Mouse (Mus musculus): Measurements from ENCODE around the gene St6galnac5. TPM values are rescaled to one million over a fixed set of nuclear protein-coding genes. Genes with fewer than 3 reads are reported as not detected.
A peak's percentile ranks its signal among the peaks of the same experiment; 100 is the strongest.

The St6galnac5 gene
- not detected for total RNA-seq (2021)

- intact Hi-C loops (cut with DNase I) = no loop called here
- no peak for DNase-seq
Observed at GRCm38 (mm10) chr3:152981988-152982387, at the start of gene St6galnac5. Gene St6galnac5 (minus strand): TSS chr3:152982246.

DNA sequence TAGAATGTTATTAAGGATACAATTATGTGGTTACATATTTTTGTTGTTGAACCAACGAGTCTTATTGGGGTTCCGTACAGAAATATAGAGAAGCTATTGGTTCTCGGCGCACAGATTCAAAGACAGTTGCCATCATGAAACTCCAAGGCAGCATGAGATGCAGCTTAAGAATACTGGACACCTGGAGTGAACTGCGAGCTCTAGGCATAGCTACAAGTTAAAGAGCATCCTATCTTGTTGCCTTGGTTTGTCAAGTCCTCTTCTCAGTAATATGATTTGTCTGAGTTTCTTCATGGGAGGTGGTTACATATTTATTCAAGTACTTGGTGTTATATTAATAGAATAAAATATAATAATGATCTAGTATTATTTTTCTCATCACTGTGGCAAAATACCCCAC is 48.7 kb upstream of the St6galnac5 start:
- DNase-seq = no peak
- intact Hi-C loops (cut with DNase I) = no loop called here

GRCm38 (mm10) chr3:153024016-153024415 is 42.0 kb upstream of the St6galnac5 start:
- intact Hi-C loops (cut with DNase I) = no loop called here
- no peak for DNase-seq

DNA sequence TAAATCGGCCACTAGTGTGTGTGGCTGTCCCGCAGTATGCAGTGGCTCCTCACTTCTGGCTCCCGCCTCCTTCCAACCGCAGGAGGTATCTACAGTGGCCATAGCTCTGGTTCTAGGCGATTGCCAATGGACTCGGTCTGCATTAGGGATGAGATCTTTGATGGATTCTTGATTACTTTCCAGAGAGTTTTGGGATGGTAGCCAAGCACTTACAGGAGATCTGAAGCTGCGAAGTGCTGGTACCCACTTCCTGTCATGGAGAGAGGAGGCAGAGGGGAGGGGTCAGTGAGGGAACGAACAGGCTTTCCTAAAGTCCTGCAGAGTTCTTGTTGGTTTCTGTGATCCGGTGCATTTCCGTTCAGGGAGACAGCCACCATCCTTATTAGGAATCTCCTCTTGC is 36.0 kb upstream of the St6galnac5 start:
- intact Hi-C loops (cut with DNase I) = no loop called here

GRCm38 (mm10) chr3:153016355-153016754 is 34.3 kb upstream of the St6galnac5 start:
- intact Hi-C loops (cut with DNase I) = no loop called here
- DNase-seq = no peak

More for the DNA sequence above, 36.0 kb upstream of the St6galnac5 start:
- DNase-seq = no peak

GRCm38 (mm10) chr3:153006893-153007292 is 24.8 kb upstream of the St6galnac5 start:
- intact Hi-C loops (cut with DNase I) = no loop called here
- DNase-seq = no peak

DNA sequence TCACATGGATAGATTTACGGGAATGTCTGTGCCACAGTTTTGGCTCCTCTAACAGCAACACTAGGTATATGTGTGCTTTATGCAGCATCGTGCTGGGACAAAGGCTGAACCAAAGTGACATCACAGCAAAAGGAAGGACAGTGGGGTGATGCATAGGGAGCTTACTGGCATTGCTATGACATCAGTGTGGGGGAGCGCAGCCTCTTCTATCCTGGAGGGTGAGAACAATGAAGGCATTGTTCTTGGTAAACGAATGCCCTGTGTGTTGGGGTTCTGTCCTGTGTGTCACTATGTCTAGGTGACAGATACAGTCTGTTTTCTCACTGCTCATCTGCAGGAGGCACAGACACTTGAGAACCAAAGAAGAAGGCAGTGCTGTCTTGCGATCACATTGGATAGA is 16.9 kb upstream of the St6galnac5 start:
- intact Hi-C loops (cut with DNase I) = no loop called here
- no peak for DNase-seq

GRCm38 (mm10) chr3:152998106-152998505 is 16.1 kb upstream of the St6galnac5 start:
- DNase-seq = no peak
- intact Hi-C loops (cut with DNase I) = no loop called here

DNA sequence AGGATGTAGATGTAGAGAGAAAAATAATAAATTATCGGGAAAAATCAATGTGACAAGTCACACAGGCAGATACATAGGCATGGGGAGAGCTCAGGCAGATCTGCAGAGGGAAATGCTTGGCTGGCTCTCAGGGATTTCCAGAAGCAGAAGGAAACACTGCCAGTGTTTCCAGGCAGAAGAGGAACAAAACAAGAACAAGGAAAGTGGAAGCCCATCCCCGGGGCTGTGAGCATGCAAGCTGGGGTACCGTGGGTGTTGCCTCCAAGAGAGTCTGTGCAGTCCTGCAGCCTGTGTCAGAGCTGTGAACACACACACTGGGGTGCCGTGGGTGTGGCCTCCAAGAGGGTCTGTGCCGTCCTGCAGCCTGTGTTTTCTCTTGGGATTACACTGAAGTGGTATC is 11.6 kb upstream of the St6galnac5 start:
- no peak for DNase-seq
- intact Hi-C loops (cut with DNase I) = no loop called here

DNA sequence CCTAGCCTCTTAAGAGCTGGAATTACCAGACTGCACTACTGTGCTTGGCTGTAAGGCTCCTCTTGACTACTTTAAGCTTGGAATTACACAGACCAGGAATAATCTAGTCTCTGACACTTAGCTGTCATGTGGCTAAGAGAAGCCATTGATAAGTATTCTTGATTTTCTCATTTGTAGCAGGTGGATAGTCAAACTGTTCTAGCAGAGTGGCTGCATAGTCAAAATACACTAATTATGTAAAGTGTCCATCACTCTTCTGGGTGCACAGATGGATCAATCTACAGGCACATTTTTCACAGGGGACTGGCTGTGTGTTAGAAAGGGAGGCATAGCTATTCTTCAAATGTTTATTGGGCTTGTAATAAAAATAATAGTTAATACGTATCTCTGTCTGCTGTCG is 8.7 kb upstream of the St6galnac5 start:
- no peak for DNase-seq
- intact Hi-C loops (cut with DNase I) = no loop called here

DNA sequence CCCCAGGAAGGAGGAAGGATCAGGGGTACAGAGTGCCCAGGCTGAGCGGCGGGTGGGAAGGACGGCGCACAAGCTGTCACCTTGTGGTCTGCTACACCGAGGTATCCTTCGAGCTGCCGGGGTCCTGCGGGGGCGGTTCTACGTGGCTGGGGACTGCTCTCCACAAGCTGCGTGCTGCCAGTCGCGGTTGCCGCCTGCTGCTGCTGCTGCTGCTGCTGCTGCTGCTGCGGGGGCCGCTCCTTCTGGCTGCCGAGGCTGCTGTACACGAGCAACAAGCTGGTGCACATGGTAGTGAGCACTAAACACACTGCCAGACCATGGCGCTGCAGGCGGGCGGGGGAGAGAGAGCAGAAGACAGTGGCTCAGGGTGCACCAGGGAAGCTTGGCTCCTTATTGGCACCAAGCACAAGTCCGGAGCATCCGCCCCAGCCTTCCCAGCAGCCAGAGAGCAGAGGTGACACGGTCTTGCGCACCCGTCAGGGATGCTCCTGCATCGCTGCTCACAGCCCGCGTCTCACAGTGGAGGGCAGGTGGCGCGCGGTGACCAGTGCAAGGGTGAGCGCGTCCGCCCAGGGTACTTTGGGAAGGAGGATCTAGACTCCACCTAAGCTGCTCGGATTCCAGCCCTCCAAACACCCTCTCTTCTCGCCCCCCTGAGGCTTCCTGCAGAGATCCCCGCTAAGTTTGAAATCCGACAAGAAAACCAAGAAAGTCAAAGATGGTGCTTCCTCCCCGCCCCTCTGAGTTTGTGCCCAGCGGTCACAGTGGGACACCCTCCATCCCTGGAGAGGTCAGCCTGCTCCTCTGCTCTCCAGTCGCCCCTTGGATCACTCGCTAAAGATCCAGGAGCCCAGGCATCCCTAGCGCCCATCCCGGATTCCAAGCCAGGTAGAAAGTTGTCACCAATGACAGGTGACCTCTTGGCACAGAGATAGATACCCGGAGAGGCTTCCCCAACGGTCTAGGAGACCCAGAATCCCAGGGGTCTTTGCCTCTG is 770 bp downstream of the St6galnac5 start:
- intact Hi-C loops (cut with DNase I) = no loop called here
- no peak for DNase-seq

DNA sequence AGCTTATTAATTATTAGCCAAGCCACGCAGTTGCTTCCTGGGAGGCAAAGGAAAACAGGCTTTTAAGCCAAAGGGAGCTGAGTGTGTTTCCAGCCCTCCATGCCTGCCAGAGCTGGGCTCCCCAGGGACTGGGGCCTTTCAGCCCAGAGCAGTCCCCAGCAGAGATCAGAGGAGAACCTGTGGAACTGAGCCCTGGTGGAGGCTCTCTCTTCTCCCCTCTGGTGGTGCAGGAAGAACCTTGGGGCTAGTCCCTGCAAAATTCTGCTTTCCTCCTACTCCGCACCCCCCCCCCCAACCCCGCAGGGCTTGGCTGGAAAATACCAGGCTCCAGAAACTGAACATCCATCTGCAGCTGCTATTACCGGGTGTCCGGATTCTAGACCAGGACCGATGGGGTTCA is 1.6 kb downstream of the St6galnac5 start:
- no peak for DNase-seq
- intact Hi-C loops (cut with DNase I) = no loop called here

- intact Hi-C loops (cut with DNase I) = no loop called here
Observed at GRCm38 (mm10) chr3:152979481-152980092, 2.5 kb downstream of the St6galnac5 start.

DNA sequence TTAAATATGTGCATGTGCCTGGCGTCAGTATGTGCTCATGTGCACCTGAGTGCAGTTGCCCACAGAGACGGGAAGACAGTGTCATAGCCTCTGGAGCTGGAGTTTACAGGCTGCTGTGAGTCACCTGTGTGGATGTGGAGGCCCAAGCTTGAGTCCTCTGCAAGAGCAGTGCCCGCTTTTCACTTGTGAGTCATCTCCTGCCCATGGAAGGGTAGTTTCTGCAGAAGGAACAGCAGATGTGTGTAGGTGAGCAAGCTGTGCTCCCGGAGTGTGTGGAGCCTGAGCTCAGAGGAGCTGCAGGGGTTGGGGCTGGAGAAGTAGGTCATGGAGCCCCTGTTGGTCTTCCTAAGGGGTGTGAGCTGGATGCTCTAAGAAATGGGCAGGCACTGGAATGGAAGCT is 10.7 kb downstream of the St6galnac5 start:
- intact Hi-C loops (cut with DNase I) = no loop called here
- no peak for DNase-seq

More at GRCm38 (mm10) chr3:152979481-152980092, 2.5 kb downstream of the St6galnac5 start:
- no peak for DNase-seq

DNA sequence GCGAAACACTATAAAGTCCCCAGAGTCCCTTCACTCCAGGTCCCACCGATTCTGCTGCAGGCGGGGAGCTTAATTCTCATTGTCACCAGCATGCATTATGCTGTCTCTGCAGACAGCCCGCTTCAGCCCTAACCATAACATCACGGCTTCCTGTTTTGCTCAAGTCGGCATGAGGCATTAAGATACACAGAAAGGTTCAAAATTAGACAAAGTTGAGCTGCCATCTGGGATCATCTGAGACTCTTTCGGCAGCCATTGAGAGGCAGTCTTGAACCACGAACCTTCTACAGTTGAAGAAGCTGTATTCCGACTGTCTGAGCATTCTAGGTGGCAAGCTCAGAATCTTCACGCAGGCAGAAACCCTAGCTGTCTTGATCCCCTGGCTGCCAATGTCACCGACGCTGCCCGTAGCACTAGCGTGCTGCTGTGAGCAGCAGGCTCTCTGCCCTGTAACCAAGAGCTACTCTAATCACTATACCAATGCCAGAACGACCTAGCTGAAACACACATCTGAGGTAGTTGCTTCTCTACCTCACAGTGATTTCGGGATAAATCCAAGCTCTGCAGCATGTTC is 12.2 kb downstream of the St6galnac5 start:
- intact Hi-C loops (cut with DNase I) = no loop called here
- DNase-seq = no peak

GRCm38 (mm10) chr3:152961855-152962376 is 20.1 kb downstream of the St6galnac5 start:
- no peak for DNase-seq
- intact Hi-C loops (cut with DNase I) = no loop called here

DNA sequence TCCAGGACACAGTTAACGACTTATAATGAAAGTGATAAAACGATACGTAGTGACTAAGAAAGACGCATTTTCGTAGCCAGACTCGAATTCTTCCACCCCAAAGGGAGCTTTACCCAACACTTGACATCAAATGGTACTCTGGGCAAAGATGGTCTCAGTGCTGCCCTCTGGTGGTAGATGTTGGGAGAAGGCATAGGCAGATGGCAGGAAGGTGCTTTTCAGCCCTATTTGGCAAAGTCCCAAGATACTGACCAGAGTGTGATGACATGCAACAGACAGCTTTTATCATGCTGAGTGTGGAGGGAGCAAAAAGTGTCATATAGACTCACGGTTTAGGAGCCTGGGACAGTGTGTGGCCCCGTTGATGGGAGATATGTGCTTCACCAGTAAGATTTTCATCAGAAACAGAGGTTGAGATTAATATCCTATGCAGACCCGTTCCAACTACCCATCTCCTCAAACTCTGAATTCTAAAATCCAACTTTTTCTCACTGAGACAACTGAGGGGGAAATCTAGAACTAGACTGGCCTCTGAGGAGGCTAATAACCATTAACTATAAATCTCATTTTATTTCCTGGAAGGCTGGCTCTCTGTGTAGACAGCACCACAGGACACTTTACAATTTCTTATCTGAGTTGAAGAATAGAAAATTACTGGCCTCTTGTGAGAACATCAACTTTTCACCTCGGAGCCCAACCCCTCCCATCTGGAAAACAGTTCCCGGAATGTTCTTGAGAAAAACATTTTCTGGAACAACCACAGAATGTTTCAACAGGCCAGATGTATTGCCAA is 23.5 kb downstream of the St6galnac5 start:
- intact Hi-C loops (cut with DNase I) = loop anchor here (2.0 kb wide), 1 partner anchor 174 kb away; no protein-coding TSS in a partner anchor
- peak; percentile 24 to 48 for DNase-seq

- DNase-seq = no peak
- intact Hi-C loops (cut with DNase I) = no loop called here
Observed at GRCm38 (mm10) chr3:152956771-152957170, 25.3 kb downstream of the St6galnac5 start.

DNA sequence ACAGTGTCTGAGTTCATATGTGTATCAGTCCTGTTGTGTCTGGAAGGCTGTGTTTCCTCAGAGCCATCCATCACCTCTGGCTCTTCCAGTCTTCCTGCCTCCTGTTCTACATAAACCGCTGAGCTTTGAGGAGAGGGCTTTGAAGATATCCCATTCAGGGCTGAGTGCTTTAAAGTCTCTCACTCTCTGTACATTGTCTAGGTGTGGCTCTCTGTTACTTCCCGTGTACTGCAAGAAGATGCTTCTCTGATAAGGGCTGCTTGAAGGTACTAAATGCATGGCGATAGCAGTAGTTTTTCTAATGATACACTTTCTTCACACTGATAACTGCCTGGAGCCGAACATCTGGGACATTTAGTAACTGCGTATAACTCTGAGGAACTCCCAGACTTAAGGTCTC is 26.0 kb downstream of the St6galnac5 start:
- intact Hi-C loops (cut with DNase I) = no loop called here
- DNase-seq = no peak
